Mouse (Mus musculus): ENCODE data around the gene Chst5. TPM values are rescaled to one million over a fixed set of nuclear protein-coding genes. Genes with fewer than 3 reads are reported as not detected.
"Not testable (repeated sequence)": the region's sequence is repeated elsewhere in the genome, so short reads cannot be mapped to it uniquely, and the experiment has no call there.

The Chst5 gene
- polyA plus RNA-seq, 1 experiment from 2014 or later: 2.7 TPM

DNA sequence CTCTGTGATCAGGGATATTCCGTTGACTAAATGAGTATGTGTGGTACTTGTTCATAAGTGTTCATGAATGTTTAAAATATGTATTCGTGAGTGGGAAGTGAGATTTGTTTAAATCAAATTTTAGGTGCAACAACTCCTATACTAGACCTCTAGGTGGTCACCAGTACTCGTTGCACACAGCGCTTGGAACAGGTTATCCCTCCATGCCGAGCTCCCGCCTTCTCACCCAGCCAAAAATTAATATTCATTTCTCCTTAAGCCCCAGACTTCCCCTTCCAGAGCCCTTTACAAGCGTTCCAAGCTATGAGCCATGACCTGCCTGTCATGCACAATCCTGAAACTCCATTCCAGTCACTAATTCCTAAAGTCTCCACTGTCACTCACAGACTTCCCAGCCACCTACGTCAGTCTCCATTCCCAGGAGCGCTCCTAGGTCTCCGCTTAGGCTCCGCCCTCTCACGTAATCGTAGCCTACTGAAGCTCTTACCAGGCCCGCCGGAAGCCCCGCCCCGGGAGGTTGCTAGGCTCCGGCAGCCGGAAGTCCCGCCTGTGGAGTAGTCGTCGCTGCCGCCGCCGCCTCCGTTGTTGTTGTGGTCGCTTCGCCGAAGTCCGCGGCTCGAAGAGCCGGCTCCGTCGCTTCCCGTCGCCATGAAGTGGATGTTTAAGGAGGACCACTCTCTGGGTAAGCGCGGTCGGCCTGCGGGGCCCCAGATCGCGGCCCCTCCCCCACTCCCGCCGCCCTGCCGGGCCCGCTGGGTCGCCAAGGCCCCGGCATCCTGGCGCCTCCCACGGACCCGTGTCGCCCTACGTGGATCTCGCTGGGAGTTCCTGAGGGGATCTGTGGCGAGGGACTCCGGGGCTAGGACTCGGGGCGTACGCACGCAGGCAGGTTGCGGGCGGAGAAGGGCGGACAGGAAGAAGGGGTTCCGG is 30.2 kb upstream of the Chst5 start, which contains the start of gene Gabarapl2:
Gene Gabarapl2, plus strand, starts transcription at position 533 of the 930 bp plus-strand sequence.
- H3K9ac ChIP-seq (replicated peaks): peak within 1 kb of the TSS; percentile 72
- no peaks in the 10 kb centered on the region for H3K9me3 ChIP-seq
- H3K4me3 ChIP-seq: peak within 1 kb of the TSS; percentile 72
- H3K4me2 ChIP-seq (replicated peaks): peak within 1 kb of the TSS; percentile 95
- peak within 1 kb of the TSS; percentile 67 for H3K27ac ChIP-seq (replicated peaks)
- no peaks in the 10 kb centered on the region for H3K27me3 ChIP-seq
- H3K36me3 ChIP-seq: peaks cover 26% of the 10 kb centered on the region
- peak; percentile 99 for ATAC-seq (replicated peaks)
- H3K4me1 ChIP-seq: peaks cover 19% of the 10 kb centered on the region
- WGBS: under 1% methylated on average over 65 of the region's 65 CpGs

DNA sequence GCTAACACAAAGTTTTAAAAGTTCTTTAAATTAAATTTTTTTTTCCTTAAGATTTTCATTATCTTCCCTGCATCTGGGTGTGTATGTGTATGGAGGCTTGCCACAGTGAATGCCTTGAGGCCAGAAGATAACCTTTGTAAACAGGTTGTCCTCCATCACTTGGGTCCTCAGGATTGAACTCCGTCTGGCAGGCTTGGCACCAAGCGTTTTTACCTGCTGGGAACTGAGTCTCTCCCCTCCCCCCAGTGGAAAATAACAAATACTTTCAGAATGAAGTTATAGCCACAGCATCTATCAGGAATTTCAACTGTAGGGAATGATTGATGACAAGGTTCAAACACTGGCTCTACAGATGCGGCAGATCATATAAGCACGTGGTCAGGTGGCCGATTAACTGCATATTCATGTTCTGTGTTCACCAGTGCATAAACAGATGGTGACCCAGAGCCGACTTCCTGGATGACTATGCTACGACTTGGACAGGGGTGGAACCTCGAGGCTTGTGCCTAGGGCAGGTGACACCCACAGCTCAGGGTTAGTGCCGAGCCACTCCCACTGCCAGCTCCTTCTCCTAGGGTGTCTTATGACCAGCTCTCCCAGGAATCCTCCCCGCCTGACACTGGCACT is 29.4 kb upstream of the Chst5 start:
- H3K4me1 ChIP-seq: peaks cover 19% of the 10 kb centered on the region
- peak; percentile 51 for ATAC-seq (replicated peaks)
- 8% methylated on average over 10 of the region's 10 CpGs for WGBS
- H3K4me2 ChIP-seq (replicated peaks): peak overlapping the region; percentile 95
- no peaks in the 10 kb centered on the region for H3K27me3 ChIP-seq
- peak overlapping the region; percentile 72 for H3K4me3 ChIP-seq
- peak overlapping the region; percentile 53 for H3K9ac ChIP-seq (replicated peaks)
- H3K9me3 ChIP-seq: no peaks in the 10 kb centered on the region
- H3K27ac ChIP-seq (replicated peaks): 0 out of 2 replicates have a peak overlapping the region, but pooled peaks have one; percentile 67
- peaks cover 21% of the 10 kb centered on the region for H3K36me3 ChIP-seq

DNA sequence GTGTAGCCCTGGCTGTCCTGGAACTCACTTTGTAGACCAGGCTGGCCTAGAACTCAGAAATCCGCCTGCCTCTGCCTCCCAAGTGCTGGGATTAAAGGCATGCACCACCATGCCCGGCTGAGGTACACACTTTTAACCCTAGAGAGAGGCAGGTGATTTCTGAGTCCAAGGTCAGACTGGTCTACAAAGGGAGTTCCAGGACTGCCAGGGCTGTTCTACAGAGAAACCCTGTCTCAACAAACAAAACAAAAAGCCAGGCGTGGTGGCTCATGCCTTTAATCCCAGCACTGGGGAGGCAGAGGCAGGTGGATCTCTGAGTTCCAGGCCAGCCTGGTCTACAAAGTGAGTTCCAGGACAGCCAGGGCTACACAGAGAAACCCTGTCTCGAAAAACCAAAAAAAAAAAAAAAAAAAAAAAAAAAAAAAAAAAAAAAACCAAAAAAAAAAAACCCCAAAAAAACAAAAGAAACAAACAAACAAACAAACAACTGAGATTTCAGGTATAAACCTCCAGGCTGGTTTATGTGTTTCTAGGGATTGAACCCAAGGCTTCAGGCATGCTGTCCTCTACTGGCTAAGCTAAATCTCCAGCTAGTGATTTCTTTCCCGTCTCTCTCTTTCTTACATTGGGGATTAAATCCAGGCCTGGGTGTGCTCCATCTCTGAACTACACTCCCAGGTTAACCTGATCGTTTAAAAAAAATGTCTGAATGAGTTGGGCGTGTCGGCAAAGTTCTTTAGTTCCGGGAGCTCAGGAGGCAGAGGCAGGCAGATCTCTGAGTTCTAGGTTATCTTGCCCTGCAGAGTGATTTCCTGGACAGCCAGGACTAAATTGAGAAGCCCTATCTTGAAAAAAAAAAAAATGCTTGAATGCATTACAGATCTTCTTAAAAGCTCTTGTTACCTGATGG is 28.1 kb upstream of the Chst5 start:
- peaks cover 23% of the 10 kb centered on the region for H3K4me1 ChIP-seq
- not testable (repeated sequence) for H3K9ac ChIP-seq (replicated peaks); H3K9me3 ChIP-seq; ATAC-seq (replicated peaks); H3K27me3 ChIP-seq; H3K4me3 ChIP-seq; H3K4me2 ChIP-seq (replicated peaks); H3K36me3 ChIP-seq; H3K27ac ChIP-seq (replicated peaks)
- 89% methylated on average over 9 of the region's 9 CpGs for WGBS

DNA sequence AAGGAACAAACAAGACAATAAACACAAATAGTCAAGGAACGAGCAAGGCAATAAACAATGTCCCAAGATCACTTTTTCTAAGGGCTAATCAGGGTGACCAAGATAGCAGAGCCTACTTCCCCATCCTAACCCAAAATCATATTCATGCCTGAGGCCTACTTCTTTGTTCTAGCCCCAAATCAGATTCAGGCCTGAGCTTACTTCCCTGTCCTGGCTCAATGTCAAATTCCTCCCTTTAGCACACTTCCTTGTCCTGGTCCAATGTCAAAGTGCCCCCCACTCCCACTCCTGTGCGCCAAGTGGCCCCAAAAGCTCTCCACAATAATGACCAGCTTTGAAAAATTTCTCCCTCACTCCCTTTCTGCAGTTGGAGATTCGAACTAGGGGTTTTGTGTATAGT is 26.9 kb upstream of the Chst5 start:
- no peak for ATAC-seq (replicated peaks)
- Histone ChIP-seq H3K9me3 (no peaks in the 10 kb centered on the region), H3K27ac (replicated peaks) (no peak overlapping the region), H3K4me1 (peaks cover 33% of the 10 kb centered on the region), H3K27me3 (no peaks in the 10 kb centered on the region), H3K36me3 (0 out of 2 replicates have a peak, but pooled peaks cover under 1% of the 10 kb centered on the region), H3K4me3 (no peak overlapping the region), H3K9ac (replicated peaks) (no peak overlapping the region), H3K4me2 (replicated peaks) (no peak overlapping the region)
- 77% methylated on average over 3 of the region's 3 CpGs for WGBS

DNA sequence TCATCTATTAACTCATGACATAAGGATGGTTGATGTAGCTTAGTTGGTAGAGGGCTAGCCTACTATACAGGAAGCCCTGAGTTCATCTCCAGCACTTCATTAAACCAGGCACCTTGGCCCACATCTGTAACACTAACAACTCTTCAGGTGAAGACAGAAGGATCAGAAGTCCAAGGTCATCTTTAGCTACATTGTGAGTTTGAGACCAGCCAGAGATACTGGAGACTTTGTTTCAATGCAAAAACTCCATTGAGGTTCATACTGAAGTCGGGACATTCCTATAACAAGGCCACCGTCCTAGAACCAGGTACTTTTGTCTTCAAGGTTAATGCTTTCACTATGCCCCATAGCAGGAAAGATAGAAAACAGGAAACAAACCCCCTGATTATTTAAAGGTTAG is 24.0 kb upstream of the Chst5 start:
- ATAC-seq (replicated peaks): no peak
- Histone ChIP-seq H3K9ac (replicated peaks) (no peak overlapping the region), H3K36me3 (no peaks in the 10 kb centered on the region), H3K4me1 (peaks cover 15% of the 10 kb centered on the region), H3K9me3 (no peaks in the 10 kb centered on the region), H3K27me3 (no peaks in the 10 kb centered on the region), H3K4me3 (no peak overlapping the region), H3K4me2 (replicated peaks) (peak overlapping the region; percentile 86; the same call in 1 of the 2 replicates), H3K27ac (replicated peaks) (peak overlapping the region; percentile 95; the same call in 1 of the 2 replicates)
- 89% methylated on average over 2 of the region's 2 CpGs for WGBS

DNA sequence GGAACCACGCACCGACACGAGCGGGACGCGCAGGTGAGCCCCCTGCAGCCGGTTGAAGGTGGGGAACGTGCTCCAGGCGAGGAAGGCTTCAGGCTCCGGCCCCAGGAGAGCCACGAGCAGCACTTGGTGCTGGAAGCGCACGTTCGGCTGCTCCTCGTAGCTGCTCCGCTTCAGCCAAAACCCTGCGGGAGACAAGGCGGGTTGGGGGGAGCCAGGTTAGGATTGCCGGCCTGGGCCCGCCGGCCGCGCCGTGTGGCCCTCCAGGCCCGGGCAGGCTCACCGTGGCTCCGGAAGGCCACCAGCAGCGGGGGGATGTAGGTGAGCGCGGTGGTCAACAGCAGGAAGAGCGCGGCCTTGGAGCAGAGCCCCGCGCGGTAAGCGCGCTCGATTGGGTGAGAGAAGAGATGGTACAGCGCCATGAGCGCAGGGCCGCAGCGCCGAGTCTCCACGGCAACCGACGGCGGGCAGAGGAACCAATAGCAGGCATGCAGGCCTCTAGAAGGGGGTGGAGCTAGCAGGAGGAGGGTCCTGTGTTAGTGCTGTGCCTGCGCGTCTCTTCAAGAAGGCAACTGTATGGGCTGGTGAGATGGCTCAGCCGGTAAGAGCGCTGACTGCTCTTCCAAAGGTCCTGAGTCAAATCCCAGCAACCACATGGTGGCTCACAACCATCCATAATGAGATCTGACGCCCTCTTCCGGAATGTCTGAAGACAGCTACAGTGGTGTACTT is 23.3 kb upstream of the Chst5 start, which contains the start of gene Tmem231:
Gene Tmem231, minus strand, starts transcription at position 534 of the 729 bp plus-strand sequence.
- peak within 1 kb of the TSS; percentile 90 for H3K9ac ChIP-seq (replicated peaks)
- peaks cover 15% of the 10 kb centered on the region for H3K4me1 ChIP-seq
- peak within 1 kb of the TSS; percentile 86 for H3K4me2 ChIP-seq (replicated peaks)
- no peaks in the 10 kb centered on the region for H3K27me3 ChIP-seq
- H3K9me3 ChIP-seq: no peaks in the 10 kb centered on the region
- under 1% methylated on average over 53 of the region's 53 CpGs for WGBS
- peak within 1 kb of the TSS; percentile 95 for H3K27ac ChIP-seq (replicated peaks)
- ATAC-seq (replicated peaks): peak; percentile 100
- peak within 1 kb of the TSS; percentile 90 for H3K4me3 ChIP-seq
- H3K36me3 ChIP-seq: no peaks in the 10 kb centered on the region

DNA sequence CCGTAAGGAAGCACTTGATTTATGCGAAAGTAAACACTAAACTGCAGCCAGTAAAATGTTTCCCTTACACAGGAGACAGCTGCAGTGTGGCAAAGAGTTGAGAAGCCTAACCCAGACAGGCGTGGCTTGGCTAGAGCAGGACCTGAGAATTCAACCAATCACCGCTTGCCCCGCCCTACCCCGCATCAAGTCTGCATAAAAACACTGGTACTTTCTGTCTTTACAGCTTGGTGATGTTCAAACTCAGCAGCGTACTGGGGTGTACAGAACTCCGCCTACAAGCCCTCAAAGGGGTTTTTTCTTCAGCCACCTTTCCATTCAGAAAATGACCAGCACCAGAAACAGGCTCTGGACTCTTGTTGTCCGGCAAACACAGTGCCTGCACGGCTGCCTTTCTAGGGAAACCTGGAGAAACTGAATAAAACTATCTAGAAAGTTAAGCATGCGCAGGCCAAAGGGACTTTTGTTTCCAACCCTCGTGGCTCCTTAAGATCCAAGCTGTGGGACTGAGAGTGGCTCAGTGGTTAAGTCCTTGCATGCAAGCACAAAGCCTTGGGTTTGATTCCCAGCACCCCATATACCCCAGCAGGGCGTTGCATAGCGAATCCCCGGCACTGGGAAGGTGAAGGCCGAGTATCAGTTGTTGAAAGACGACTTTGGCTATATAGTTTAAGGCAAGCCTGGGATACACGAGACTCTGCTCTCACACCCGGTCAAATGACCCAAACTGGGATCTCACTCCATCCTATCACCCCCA is 22.5 kb upstream of the Chst5 start:
- peak overlapping the region; percentile 95 for H3K27ac ChIP-seq (replicated peaks)
- no peaks in the 10 kb centered on the region for H3K27me3 ChIP-seq
- H3K4me3 ChIP-seq: peak overlapping the region; percentile 90
- no peaks in the 10 kb centered on the region for H3K9me3 ChIP-seq
- ATAC-seq (replicated peaks): peak; percentile 12; the same call in 1 of the 2 replicates
- WGBS: 28% methylated on average over 19 of the region's 19 CpGs
- H3K36me3 ChIP-seq: no peaks in the 10 kb centered on the region
- peak overlapping the region; percentile 90 for H3K9ac ChIP-seq (replicated peaks)
- peaks cover 15% of the 10 kb centered on the region for H3K4me1 ChIP-seq
- H3K4me2 ChIP-seq (replicated peaks): peak overlapping the region; percentile 86

DNA sequence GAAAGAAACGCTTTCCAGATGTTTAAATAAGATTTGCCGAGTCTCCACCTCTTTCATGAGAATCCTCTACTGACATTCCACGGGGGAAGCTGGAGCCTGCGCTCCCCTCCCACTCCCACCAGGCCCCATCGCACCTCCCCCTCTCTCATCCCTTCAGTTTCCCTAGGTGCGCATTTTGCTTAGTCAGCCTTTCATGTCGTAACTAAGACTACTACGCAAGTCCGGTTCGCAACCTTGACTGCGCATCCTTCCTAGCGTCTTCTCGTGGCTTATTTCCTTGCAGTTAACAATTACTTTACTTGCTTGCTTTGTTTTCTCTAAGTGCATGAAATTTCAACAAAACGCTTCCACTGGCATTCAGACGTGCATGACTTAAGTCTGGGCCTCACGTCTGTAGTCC is 21.5 kb upstream of the Chst5 start:
- Histone ChIP-seq H3K36me3 (no peaks in the 10 kb centered on the region), H3K4me2 (replicated peaks) (no peak overlapping the region), H3K4me1 (peaks cover 15% of the 10 kb centered on the region), H3K9me3 (no peaks in the 10 kb centered on the region), H3K27me3 (no peaks in the 10 kb centered on the region), H3K4me3 (no peak overlapping the region), H3K9ac (replicated peaks) (no peak overlapping the region), H3K27ac (replicated peaks) (no peak overlapping the region)
- ATAC-seq (replicated peaks): no peak
- WGBS: 84% methylated on average over 16 of the region's 16 CpGs

DNA sequence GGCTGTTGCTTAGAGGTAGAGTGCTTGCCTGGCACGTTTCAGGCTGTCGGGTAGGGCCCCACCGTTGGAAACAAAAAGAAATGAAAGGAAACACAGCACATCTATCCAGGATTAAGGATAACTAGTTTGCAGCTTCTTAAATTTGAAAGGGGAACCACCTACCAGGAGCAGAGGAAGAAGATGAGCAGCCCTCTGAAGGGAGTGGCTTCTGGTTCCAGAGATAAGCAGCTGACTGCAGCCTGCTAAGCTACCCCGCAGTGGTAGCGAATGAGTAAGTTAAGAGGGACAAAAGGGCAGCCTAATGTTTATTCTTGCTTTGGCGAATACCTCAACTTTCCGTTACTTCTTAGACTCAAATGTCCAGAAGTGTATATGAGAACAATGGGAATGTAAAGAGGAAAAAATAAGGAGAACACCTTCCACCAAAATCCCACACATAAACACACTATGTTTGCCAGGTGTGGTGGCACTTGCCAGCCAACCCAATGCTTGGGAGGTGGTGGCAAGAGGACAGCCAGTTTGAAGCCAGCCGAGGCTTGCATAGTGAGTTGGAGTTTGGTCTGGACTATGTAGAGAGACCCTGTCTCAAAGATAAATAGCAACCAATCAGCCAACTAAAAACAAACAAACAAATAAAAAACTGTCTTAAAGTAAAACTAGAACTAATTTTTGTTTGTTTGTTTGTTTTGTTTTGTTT is 19.5 kb upstream of the Chst5 start:
- WGBS: 79% methylated on average over 8 of the region's 8 CpGs
- Histone ChIP-seq H3K9me3 (no peaks in the 10 kb centered on the region), H3K36me3 (no peaks in the 10 kb centered on the region), H3K27ac (replicated peaks) (no peak overlapping the region), H3K4me3 (no peak overlapping the region), H3K9ac (replicated peaks) (no peak overlapping the region), H3K27me3 (no peaks in the 10 kb centered on the region), H3K4me2 (replicated peaks) (no peak overlapping the region), H3K4me1 (peaks cover 15% of the 10 kb centered on the region)
- ATAC-seq (replicated peaks): no peak

DNA sequence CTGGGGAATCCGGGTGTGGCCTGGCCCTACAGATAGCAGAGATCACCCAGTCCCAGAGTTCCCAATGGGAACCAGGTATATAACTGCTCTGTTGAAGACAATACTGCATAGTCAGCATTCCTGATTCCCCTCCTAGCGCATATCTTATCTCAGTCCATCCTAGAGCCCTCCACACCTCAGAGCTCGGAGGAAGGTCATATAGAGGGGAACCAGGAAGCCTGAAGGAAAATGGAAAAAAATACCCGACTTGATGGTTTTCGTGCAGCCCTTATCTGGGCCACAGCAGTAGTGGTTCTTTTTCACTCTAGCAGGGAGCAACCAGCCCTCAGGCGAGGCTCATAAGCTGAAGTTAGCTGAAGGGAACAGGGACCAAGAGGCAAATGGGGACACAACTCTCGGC is 14.7 kb upstream of the Chst5 start:
- Histone ChIP-seq H3K27me3 (no peaks in the 10 kb centered on the region), H3K4me3 (no peak overlapping the region), H3K4me2 (replicated peaks) (no peak overlapping the region), H3K27ac (replicated peaks) (no peak overlapping the region), H3K9ac (replicated peaks) (no peak overlapping the region), H3K4me1 (no peaks in the 10 kb centered on the region), H3K9me3 (no peaks in the 10 kb centered on the region), H3K36me3 (no peaks in the 10 kb centered on the region)
- WGBS: 90% methylated on average over 7 of the region's 7 CpGs
- no peak for ATAC-seq (replicated peaks)

All from forebrain, embryonic 15.5 days (tissue).